Mouse (Mus musculus): ENCODE results near the gene Lhpp. TPM values are rescaled to one million over a fixed set of nuclear protein-coding genes. Genes with fewer than 3 reads are reported as not detected.

The Lhpp gene
- polyA plus RNA-seq, 1 experiment from 2014 or later: 22.5 TPM

- H3K4me2 ChIP-seq: no peak overlapping the region
- 85% methylated on average over 2 of the region's 2 CpGs for WGBS
Measured at GRCm38 (mm10) chr7:132668604-132669003, 58.2 kb downstream of the Lhpp start.

GRCm38 (mm10) chr7:132669999-132670862 is 59.8 kb downstream of the Lhpp start:
- Histone ChIP-seq H3K36me3 (no peaks in the 10 kb centered on the region), H3K27ac (no peak overlapping the region), H3K4me2 (no peak overlapping the region), H3K4me1 (replicated peaks) (peaks cover 15% of the 10 kb centered on the region), H3K9ac (replicated peaks) (no peak overlapping the region), H3K27me3 (no peaks in the 10 kb centered on the region), H3K4me3 (replicated peaks) (no peak overlapping the region), H3K9me3 (no peaks in the 10 kb centered on the region)
- 91% methylated on average over 20 of the region's 20 CpGs for WGBS
- no peak for ATAC-seq (ENCODE audit: insufficient number of reproducible peaks, insufficient read depth, low FRiP score, low TSS enrichment, low read depth)

More at GRCm38 (mm10) chr7:132668604-132669003, 58.2 kb downstream of the Lhpp start:
- H3K9me3 ChIP-seq: no peaks in the 10 kb centered on the region
- ATAC-seq (ENCODE audit: insufficient number of reproducible peaks, insufficient read depth, low FRiP score, low TSS enrichment, low read depth): no peak
- no peak overlapping the region for H3K27ac ChIP-seq
- H3K4me3 ChIP-seq (replicated peaks): no peak overlapping the region
- H3K36me3 ChIP-seq: no peaks in the 10 kb centered on the region
- no peaks in the 10 kb centered on the region for H3K27me3 ChIP-seq
- H3K4me1 ChIP-seq (replicated peaks): peaks cover 18% of the 10 kb centered on the region
- H3K9ac ChIP-seq (replicated peaks): no peak overlapping the region

- H3K36me3 ChIP-seq: no peaks in the 10 kb centered on the region
- 92% methylated on average over 3 of the region's 3 CpGs for WGBS
- H3K9me3 ChIP-seq: no peaks in the 10 kb centered on the region
- no peak overlapping the region for H3K4me2 ChIP-seq
- peaks cover 9% of the 10 kb centered on the region for H3K4me1 ChIP-seq (replicated peaks)
- no peak overlapping the region for H3K4me3 ChIP-seq (replicated peaks)
- no peak overlapping the region for H3K27ac ChIP-seq
- no peak overlapping the region for H3K9ac ChIP-seq (replicated peaks)
- no peaks in the 10 kb centered on the region for H3K27me3 ChIP-seq
- no peak for ATAC-seq (ENCODE audit: insufficient number of reproducible peaks, insufficient read depth, low FRiP score, low TSS enrichment, low read depth)
Measured at GRCm38 (mm10) chr7:132670863-132671165, 60.4 kb downstream of the Lhpp start.

DNA sequence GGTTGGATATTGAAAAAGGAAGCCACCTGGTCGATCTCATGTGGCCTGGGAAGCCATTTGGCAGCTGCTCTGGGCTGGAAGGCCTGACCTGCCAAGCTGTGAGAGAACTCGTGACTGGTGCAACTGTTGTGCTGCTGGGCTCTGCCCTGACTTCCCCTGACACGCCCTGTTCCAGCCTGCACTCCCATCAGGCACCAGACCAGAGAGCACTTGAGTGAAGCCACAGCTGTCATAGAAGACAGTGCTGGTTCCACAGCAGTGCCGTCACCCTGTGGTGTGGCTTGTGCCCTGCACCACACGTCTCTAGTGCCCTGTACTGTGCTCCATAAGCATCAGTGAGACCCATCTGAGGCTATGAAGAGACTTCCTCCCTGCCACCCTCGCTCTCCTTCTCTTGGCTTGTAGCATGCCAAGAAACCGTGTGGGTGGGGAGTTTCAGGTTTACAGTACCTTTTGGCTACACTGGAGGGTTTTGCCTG is 62.1 kb downstream of the Lhpp start:
- no peak overlapping the region for H3K27ac ChIP-seq
- no peak overlapping the region for H3K4me2 ChIP-seq
- ATAC-seq (ENCODE audit: insufficient number of reproducible peaks, insufficient read depth, low FRiP score, low TSS enrichment, low read depth): no peak
- WGBS: 63% methylated on average over 7 of the region's 7 CpGs
- 0 out of 2 replicates have a peak, but pooled peaks cover 3% of the 10 kb centered on the region for H3K4me1 ChIP-seq (replicated peaks)
- no peak overlapping the region for H3K4me3 ChIP-seq (replicated peaks)
- H3K27me3 ChIP-seq: no peaks in the 10 kb centered on the region
- no peak overlapping the region for H3K9ac ChIP-seq (replicated peaks)
- no peaks in the 10 kb centered on the region for H3K9me3 ChIP-seq
- H3K36me3 ChIP-seq: no peaks in the 10 kb centered on the region

- H3K9ac ChIP-seq (replicated peaks): no peak overlapping the region
- no peaks in the 10 kb centered on the region for H3K27me3 ChIP-seq
- H3K4me2 ChIP-seq: no peak overlapping the region
- 67% methylated on average over 17 of the region's 17 CpGs for WGBS
- H3K27ac ChIP-seq: no peak overlapping the region
- ATAC-seq (ENCODE audit: insufficient number of reproducible peaks, insufficient read depth, low FRiP score, low TSS enrichment, low read depth): no peak
- 0 out of 2 replicates have a peak, but pooled peaks cover 3% of the 10 kb centered on the region for H3K4me1 ChIP-seq (replicated peaks)
- no peak overlapping the region for H3K4me3 ChIP-seq (replicated peaks)
- H3K36me3 ChIP-seq: no peaks in the 10 kb centered on the region
- no peaks in the 10 kb centered on the region for H3K9me3 ChIP-seq
Measured at GRCm38 (mm10) chr7:132673931-132674755, 63.7 kb downstream of the Lhpp start.

GRCm38 (mm10) chr7:132675922-132676321 is 65.5 kb downstream of the Lhpp start:
- Histone ChIP-seq H3K9ac (replicated peaks) (no peak overlapping the region), H3K9me3 (no peaks in the 10 kb centered on the region), H3K36me3 (no peaks in the 10 kb centered on the region), H3K4me3 (replicated peaks) (no peak overlapping the region), H3K27me3 (no peaks in the 10 kb centered on the region), H3K27ac (no peak overlapping the region), H3K4me1 (replicated peaks) (0 out of 2 replicates have a peak, but pooled peaks cover 3% of the 10 kb centered on the region), H3K4me2 (no peak overlapping the region)
- WGBS: 89% methylated on average over 2 of the region's 2 CpGs
- ATAC-seq (ENCODE audit: insufficient number of reproducible peaks, insufficient read depth, low FRiP score, low TSS enrichment, low read depth): no peak

DNA sequence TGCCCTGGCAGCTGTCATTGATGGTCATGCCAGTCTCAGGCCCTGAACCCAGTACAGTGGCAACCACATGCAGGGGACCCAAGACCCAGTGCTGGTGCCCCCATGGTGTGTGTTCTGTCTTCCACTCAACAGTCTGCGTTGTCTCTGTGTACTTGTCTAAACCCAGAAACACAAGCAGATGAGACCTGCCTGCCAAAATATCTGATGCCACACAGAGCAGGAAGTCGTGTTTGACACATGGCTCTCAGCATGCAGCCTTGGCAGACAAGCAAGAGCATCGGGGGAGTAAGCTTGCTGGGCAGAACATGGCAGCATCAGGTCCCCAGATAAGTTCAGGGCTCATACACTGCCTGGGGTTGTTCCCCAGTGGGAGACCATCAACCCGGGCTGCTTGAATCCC is 68.7 kb downstream of the Lhpp start:
- no peaks in the 10 kb centered on the region for H3K27me3 ChIP-seq
- ATAC-seq (ENCODE audit: insufficient number of reproducible peaks, insufficient read depth, low FRiP score, low TSS enrichment, low read depth): no peak
- no peak overlapping the region for H3K9ac ChIP-seq (replicated peaks)
- H3K4me2 ChIP-seq: no peak overlapping the region
- no peak overlapping the region for H3K27ac ChIP-seq
- 77% methylated on average over 4 of the region's 4 CpGs for WGBS
- no peak overlapping the region for H3K4me3 ChIP-seq (replicated peaks)
- peaks cover 12% of the 10 kb centered on the region for H3K4me1 ChIP-seq (replicated peaks)
- no peaks in the 10 kb centered on the region for H3K9me3 ChIP-seq
- no peaks in the 10 kb centered on the region for H3K36me3 ChIP-seq

DNA sequence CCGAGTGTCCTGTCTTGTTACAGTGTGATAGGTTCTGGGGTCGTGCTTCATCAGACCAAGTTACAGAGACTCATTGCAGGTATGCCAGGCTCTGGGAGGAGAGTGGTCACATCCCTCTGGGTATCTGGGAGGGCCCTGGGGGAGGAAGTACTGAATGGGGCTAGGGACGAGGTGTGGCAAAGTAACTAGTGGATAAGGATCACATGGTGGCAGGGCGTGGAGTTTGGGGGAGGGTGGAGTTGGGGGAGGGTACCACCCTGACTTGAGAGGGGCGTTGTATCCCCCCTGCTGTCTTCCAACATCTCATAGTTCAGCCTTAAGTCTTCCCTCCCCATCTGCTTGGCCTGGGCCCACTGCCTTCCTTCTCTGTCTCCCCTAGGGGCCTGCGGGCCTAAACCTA is 69.1 kb downstream of the Lhpp start:
- no peak overlapping the region for H3K9ac ChIP-seq (replicated peaks)
- 79% methylated on average over 6 of the region's 6 CpGs for WGBS
- no peaks in the 10 kb centered on the region for H3K9me3 ChIP-seq

GRCm38 (mm10) chr7:132681296-132681695 is 70.9 kb downstream of the Lhpp start:
- no peak overlapping the region for H3K4me3 ChIP-seq (replicated peaks)
- H3K27me3 ChIP-seq: no peaks in the 10 kb centered on the region
- no peak overlapping the region for H3K4me2 ChIP-seq
- no peak for ATAC-seq (ENCODE audit: insufficient number of reproducible peaks, insufficient read depth, low FRiP score, low TSS enrichment, low read depth)
- 89% methylated on average over 11 of the region's 11 CpGs for WGBS
- no peaks in the 10 kb centered on the region for H3K36me3 ChIP-seq
- no peaks in the 10 kb centered on the region for H3K9me3 ChIP-seq
- peaks cover 12% of the 10 kb centered on the region for H3K4me1 ChIP-seq (replicated peaks)
- no peak overlapping the region for H3K27ac ChIP-seq
- no peak overlapping the region for H3K9ac ChIP-seq (replicated peaks)

More for the DNA sequence above, 69.1 kb downstream of the Lhpp start:
- no peaks in the 10 kb centered on the region for H3K27me3 ChIP-seq
- no peak overlapping the region for H3K4me3 ChIP-seq (replicated peaks)
- no peak overlapping the region for H3K4me2 ChIP-seq
- no peak for ATAC-seq (ENCODE audit: insufficient number of reproducible peaks, insufficient read depth, low FRiP score, low TSS enrichment, low read depth)
- H3K27ac ChIP-seq: no peak overlapping the region
- no peaks in the 10 kb centered on the region for H3K36me3 ChIP-seq
- H3K4me1 ChIP-seq (replicated peaks): peaks cover 12% of the 10 kb centered on the region

DNA sequence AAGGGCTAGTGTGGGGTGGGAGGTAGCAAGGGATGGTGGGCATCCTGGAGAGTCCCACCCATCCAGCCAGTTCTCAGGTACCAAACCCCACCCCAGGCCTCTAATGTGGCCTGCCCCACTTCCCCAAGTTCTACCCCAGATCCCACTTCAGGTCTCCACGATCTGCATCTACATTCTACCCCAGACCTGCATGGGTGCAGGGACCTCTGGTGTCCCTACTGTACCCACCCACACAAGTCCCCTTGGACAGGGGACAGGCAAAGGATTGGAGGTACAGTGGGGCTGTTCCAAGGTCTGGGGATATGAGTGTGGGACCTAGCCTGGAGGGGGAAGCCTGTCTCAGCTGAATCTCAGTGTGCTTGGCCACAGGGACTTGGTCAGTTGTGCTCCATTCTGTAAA is 71.4 kb downstream of the Lhpp start:
- Histone ChIP-seq H3K4me1 (replicated peaks) (peaks cover 12% of the 10 kb centered on the region), H3K27me3 (no peaks in the 10 kb centered on the region), H3K36me3 (no peaks in the 10 kb centered on the region), H3K9ac (replicated peaks) (no peak overlapping the region), H3K27ac (no peak overlapping the region), H3K4me3 (replicated peaks) (no peak overlapping the region), H3K9me3 (no peaks in the 10 kb centered on the region), H3K4me2 (no peak overlapping the region)
- WGBS: 88% methylated on average over 1 of the region's 1 CpGs
- ATAC-seq (ENCODE audit: insufficient number of reproducible peaks, insufficient read depth, low FRiP score, low TSS enrichment, low read depth): no peak

DNA sequence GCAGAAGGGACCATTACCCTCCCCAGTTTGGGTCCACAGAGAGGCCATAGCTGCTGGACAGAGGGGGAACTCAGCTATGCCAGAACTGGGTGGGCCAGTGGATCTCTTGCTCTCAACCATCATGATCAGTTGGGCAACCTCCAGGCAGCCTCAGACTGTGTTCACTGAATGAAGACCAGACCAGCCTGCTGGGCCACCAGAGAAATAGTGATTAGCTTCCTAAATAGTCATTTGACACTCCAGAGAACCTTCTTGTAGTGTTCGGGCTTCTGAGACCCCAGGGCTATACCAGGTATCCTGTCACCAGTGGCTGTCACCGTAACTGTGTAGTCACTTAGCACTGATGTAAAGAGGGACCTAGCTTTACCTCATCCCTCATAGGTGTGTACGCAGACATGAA is 71.9 kb downstream of the Lhpp start:
- Histone ChIP-seq H3K4me3 (replicated peaks) (no peak overlapping the region), H3K9me3 (no peaks in the 10 kb centered on the region), H3K9ac (replicated peaks) (no peak overlapping the region), H3K4me1 (replicated peaks) (peaks cover 12% of the 10 kb centered on the region), H3K36me3 (no peaks in the 10 kb centered on the region), H3K4me2 (no peak overlapping the region), H3K27ac (no peak overlapping the region), H3K27me3 (no peaks in the 10 kb centered on the region)
- WGBS: 81% methylated on average over 3 of the region's 3 CpGs
- no peak for ATAC-seq (ENCODE audit: insufficient number of reproducible peaks, insufficient read depth, low FRiP score, low TSS enrichment, low read depth)

All from limb, embryonic 12.5 days (tissue).